Comparison of ENCODE assay signal across 8 mouse cellular contexts in the genomic region with DNA sequence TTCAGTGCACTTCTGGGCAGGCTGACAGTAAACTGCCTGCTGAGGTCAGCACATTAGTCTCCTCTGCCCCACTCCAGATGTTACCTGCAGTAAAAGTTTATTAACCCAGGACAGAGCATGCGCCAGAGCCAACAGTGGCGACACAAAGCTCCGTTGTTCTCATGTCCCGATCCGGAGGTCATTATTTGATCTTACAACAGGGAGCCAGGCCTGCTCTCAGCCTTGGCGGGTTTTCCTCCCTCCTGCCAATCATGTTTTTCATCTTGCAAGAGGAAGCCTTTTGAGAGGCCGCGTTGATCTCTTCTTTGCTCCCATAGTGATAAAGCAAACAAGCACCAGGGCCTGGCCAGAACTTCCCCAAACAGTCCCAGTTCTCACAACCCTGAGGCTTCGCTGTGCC.
DNase-seq lines count a peak whose midpoint lies in the region; ATAC-seq lines count a peak whose summit lies in the region.

No protein-coding gene starts in this region.

- WGBS in forebrain, embryonic 15.5 days, result 37% methylated on average over 9 of the region's 9 CpGs
- 60% methylated on average over 9 of the region's 9 CpGs for WGBS in forebrain, embryonic 12.5 days
- 56% methylated on average over 9 of the region's 9 CpGs for WGBS in hindbrain, embryonic 16.5 days

- no peak overlapping the region for H3K27ac ChIP-seq in forebrain, embryonic 15.5 days (replicated peaks)
- H3K27ac ChIP-seq in forebrain, embryonic 12.5 days, result no peak overlapping the region
- H3K27ac ChIP-seq in hindbrain, embryonic 16.5 days (ENCODE audit: low read depth, low read length), result no peak overlapping the region

- DNase-seq in right cerebral cortex, postnatal 10 days (ENCODE audit: low spot score in 2 of 2), result peak; percentile 43 to 46
- no peak for DNase-seq in right cerebral cortex, postnatal 25 days
- DNase-seq in kidney, adult 18-20 months, result no peak

- H3K36me3 ChIP-seq in forebrain, embryonic 15.5 days, result no peaks in the 10 kb centered on the region
- no peaks in the 10 kb centered on the region for H3K36me3 ChIP-seq in forebrain, embryonic 12.5 days (replicated peaks)
- no peaks in the 10 kb centered on the region for H3K36me3 ChIP-seq in hindbrain, embryonic 16.5 days (ENCODE audit: control insufficient read depth, insufficient read depth, low read length)

- peaks cover 12% of the 10 kb centered on the region for H3K4me1 ChIP-seq in forebrain, embryonic 15.5 days
- peaks cover 12% of the 10 kb centered on the region; the same call in 1 of the 2 replicates for H3K4me1 ChIP-seq in forebrain, embryonic 12.5 days
- no peaks in the 10 kb centered on the region for H3K4me1 ChIP-seq in hindbrain, embryonic 16.5 days (ENCODE audit: control insufficient read depth, insufficient read depth, low read depth, low read length)

- peak; percentile 38; the same call in 1 of the 2 replicates for ATAC-seq in forebrain, embryonic 15.5 days (replicated peaks)
- no peak for ATAC-seq in forebrain, embryonic 12.5 days (ENCODE audit: low FRiP score)
- peak; percentile 76; the same call in 1 of the 2 replicates for ATAC-seq in hindbrain, embryonic 16.5 days
- ATAC-seq in megakaryocyte progenitor cell, adult 5-6 weeks (replicated peaks; ENCODE audit: poor library complexity), result peak; percentile 72
- ATAC-seq in erythroblast, adult 5-6 weeks (replicated peaks; ENCODE audit: low FRiP score, poor library complexity, severe bottlenecking), result no peak

- H3K27me3 ChIP-seq in forebrain, embryonic 15.5 days, result no peaks in the 10 kb centered on the region
- no peaks in the 10 kb centered on the region for H3K27me3 ChIP-seq in forebrain, embryonic 12.5 days
- no peaks in the 10 kb centered on the region for H3K27me3 ChIP-seq in hindbrain, embryonic 16.5 days (replicated peaks; ENCODE audit: control insufficient read depth, insufficient read depth, low read length)

- no peak overlapping the region for H3K4me2 ChIP-seq in forebrain, embryonic 15.5 days (replicated peaks)
- no peak overlapping the region for H3K4me2 ChIP-seq in forebrain, embryonic 12.5 days
- no peak overlapping the region for H3K4me2 ChIP-seq in hindbrain, embryonic 16.5 days (ENCODE audit: low read length)

- no peak overlapping the region for H3K4me3 ChIP-seq in forebrain, embryonic 15.5 days
- H3K4me3 ChIP-seq in forebrain, embryonic 12.5 days (replicated peaks), result no peak overlapping the region
- no peak overlapping the region for H3K4me3 ChIP-seq in hindbrain, embryonic 16.5 days (ENCODE audit: low read length)

- no peak overlapping the region for H3K9ac ChIP-seq in forebrain, embryonic 15.5 days (replicated peaks)
- H3K9ac ChIP-seq in forebrain, embryonic 12.5 days, result no peak overlapping the region
- no peak overlapping the region for H3K9ac ChIP-seq in hindbrain, embryonic 16.5 days (ENCODE audit: low read depth, low read length)

- H3K9me3 ChIP-seq in forebrain, embryonic 15.5 days, result no peaks in the 10 kb centered on the region
- no peaks in the 10 kb centered on the region for H3K9me3 ChIP-seq in forebrain, embryonic 12.5 days
- H3K9me3 ChIP-seq in hindbrain, embryonic 16.5 days (ENCODE audit: control insufficient read depth, low read length), result no peaks in the 10 kb centered on the region

Comparison
In these comparisons a context has a peak if more than half of its experiments do, and no peak if none do; other contexts are left out.
1. ATAC-seq: peak in forebrain, embryonic 15.5 days (single experiment), hindbrain, embryonic 16.5 days (single experiment) and megakaryocyte progenitor cell, adult 5-6 weeks (single experiment); none in forebrain, embryonic 12.5 days (single experiment) and erythroblast, adult 5-6 weeks (single experiment).
2. DNase-seq: peak in right cerebral cortex, postnatal 10 days (2 of 2); none in right cerebral cortex, postnatal 25 days (single experiment) and kidney, adult 18-20 months (single experiment).